Mouse (Mus musculus) bone marrow macrophage, adult 2 months (primary cell): ENCODE measurements around the gene Map3k4.

ENCODE experiments used
- CTCF ChIP-seq: IDR thresholded peaks from 2 replicates; pipeline ENCODE4 v1.5.1; 2012; ENCODE audit warnings: low read depth, mild to moderate bottlenecking, low read length, moderate library complexity
- POLR2A ChIP-seq: IDR thresholded peaks from 2 replicates; pipeline ENCODE4 v1.6.1; 2012; ENCODE audit warnings: mild to moderate bottlenecking, low read depth, low read length, borderline replicate concordance

DNA sequence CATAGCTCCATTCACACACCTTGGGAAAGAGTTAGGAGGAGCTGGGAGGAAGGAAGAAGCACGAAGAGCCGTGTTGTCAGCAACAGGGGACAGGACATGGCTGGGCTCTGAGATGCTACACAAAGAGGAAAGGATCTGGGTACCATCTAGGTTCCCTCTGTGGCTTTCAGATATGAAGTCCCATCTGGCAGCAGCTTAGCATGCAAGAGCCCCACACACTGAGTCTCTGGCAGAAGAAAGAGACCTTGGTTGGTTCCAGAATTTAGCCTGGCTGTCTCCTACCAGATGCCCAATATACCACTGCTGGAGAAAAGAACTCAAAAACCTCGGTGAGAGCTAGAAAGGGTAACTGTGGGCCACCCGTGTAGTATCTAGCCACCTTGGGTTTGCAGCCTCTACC lies 41.3 kb downstream of the Map3k4 start:
- TF ChIP-seq CTCF (no peak), POLR2A (no peak)
